Mouse (Mus musculus): ENCODE results near the gene Supt4a. TPM values are rescaled to one million over a fixed set of nuclear protein-coding genes. Genes with fewer than 3 reads are reported as not detected.

The Supt4a gene
- total RNA-seq, 2 experiments from 2014 or later = 80.1 to 87.1 TPM

DNA sequence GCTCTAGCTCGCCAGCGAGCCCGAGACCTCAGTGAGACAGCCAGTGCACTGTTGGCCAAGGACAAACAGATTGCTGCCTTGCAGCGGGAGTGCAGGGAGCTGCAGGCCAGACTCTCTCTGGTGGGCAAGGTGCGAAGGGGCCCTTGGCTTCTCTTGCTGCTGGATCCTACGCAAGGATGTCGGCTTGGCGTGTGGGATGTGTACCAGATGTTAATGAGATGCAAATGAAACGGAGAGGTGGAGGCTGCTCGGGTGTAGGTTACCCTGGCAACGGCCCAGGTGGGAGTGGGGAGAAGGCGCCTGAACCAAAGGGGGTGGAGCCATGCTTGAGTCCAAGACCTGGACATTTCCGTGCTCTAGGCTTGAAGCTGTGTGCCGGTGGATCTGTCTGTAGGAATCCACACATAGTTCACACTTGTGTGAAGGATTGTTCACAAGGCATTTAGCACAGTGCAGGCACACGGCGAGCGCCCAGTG lies 26.2 kb downstream of the Supt4a start:
- DNase-seq (ENCODE audit: low spot score in 2 of 2) = peak; percentile 85 to 89

DNA sequence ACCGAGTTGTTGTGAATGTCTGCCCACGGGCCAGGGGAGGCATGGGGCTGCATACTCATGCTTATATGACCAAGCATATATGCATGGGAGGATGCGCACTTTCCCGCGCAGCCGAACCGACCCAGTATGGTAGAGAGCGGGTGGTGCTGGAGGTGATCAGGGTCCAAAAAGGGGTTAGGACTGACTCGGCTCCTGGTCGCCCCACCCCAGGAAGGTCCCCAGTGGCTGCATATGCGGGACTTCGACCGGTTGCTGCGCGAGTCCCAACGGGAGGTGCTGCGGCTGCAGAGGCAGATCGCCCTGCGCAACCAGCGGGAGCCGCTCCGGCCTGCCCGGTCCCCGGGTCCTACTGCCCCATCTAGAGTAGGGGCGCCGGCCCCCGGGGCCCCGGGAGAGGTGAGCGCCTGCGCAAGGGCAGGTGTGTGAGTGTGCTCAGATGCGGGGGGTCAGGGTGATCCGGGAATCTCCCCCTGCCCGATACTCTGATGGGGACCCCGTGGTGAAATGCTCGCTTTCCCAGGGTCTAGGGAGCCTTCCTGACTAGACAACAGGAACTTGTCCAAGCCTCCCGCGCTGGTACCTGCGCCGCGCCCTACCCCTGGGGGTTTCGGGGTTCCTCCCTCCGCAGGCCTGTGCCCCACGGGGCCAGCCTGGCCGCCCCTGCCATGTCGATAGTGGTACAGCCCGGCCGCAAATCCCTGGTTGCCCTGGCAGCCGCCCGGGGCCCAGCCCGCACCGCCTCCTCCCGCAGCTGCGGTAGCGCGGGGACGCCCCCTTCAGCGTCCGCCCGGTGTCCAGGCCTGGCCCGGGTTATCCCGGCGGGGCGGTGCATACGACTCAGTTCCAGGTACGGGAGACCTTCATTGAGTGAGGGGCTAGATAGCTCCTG lies 26.9 kb downstream of the Supt4a start:
- peak; percentile 51 to 59 for DNase-seq (ENCODE audit: low spot score in 2 of 2)

DNA sequence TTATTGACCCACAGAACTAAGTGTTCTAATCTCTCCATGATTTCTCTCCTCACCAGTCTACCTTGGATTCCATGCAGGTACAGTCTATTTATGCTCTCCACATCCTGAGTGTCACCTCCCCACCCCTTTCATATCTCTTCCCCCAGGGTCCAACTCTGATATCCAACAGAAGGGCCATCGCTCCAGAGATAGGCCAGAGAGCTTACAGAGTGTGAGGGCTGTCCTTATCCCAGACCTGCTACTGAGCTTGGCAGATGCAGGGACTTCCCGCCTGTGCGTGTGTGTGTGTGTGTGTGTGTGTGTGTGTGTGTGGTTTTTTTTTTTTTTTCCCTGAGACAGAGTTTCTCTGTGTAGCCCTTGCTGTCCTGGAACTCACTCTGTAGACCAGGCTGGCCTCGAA lies 31.4 kb downstream of the Supt4a start:
- DNase-seq (ENCODE audit: low spot score in 2 of 2) = no peak

DNA sequence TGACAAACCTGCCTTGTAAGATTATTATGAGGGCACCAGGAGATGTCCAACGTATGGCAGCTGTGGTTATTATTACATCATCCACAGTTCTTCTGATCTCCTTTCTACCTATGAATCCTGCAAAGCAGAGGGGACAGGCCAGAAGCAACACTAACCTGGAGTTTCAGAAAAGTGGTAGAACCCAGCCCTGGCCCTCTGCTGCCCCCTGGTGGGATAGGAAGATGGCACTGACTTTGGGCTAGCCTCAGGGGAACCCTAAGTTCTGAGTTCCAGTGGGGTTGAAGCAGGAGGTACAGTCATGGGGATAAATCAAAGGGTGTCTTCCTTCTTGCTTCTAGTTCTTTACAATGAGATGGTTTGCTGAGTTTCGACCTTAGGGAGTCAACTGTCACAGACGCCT lies 33.6 kb downstream of the Supt4a start:
- peak; percentile 77 to 88 for DNase-seq (ENCODE audit: low spot score in 2 of 2)

DNA sequence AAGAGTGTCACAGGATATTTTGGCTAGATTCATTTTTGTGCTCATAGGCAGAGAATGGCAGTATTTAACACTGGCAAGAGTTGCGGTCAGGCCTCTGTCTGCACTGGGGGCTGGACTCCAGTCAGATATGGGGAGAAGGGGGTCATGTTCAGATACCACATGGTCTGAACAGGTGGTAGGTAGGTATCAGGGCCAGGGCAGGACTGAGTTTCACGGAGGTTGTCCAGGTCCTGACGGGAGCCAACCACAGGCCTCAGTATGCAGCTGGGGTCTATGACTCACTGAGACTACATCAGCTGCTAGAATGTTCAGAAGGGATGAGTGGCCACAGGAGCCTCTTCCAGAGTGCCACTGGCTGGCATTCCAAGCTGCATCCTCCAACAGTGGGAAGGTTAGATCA lies 35.0 kb downstream of the Supt4a start:
- DNase-seq (ENCODE audit: low spot score in 2 of 2) = no peak

DNA sequence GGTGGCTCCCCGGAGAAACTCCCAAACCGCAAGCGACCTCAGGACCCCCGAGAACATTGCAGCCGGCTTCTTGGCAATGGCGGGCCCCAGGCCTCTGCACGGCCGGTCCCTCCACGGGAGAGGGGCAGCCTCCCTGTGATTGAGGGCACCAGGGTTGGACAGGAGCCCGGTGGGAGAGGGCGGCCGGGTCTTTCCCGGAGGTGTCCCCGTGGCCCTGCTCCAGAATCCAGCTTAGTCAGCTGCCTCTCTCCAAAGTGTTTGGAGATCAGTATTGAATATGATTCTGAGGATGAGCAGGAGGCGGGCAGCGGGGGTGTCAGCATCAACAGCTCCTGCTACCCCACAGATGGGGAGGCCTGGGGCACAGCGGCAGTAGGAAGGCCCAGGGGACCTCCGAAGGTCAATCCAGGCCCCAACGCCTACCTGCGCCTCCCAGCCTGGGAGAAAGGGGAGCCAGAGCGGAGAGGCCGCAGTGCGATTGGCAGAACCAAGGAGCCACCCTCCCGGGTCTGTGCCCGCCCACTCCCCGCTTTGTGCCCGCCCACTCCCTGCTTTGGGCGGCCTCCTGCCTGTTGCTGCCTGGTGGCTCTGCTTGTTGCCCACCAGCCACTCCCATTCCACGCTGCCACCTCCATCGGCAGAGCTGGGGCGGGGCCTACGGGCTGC lies 40.9 kb downstream of the Supt4a start:
- peak; percentile 46 to 62 for DNase-seq (ENCODE audit: low spot score in 2 of 2)

DNA sequence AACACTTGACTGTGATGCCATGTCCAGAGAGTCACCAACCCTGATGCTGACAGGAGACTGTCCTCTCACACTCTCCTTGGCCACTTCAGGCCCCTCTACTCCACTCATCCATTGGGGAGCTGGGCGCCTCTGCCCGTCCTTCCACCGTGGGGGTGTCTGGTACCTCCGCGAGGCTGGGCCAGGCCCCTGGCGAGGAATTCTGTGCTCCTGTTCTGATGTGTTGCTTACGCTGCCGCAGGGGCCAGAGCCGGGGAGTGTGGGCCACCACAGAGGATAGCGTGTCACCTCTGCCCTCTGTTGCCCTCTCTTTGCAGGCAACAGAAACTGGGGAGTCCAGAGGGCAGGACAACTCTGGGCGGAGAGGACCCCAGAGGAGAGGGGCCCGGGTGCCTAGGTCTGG lies 41.6 kb downstream of the Supt4a start:
- DNase-seq (ENCODE audit: low spot score in 2 of 2) = no peak

DNA sequence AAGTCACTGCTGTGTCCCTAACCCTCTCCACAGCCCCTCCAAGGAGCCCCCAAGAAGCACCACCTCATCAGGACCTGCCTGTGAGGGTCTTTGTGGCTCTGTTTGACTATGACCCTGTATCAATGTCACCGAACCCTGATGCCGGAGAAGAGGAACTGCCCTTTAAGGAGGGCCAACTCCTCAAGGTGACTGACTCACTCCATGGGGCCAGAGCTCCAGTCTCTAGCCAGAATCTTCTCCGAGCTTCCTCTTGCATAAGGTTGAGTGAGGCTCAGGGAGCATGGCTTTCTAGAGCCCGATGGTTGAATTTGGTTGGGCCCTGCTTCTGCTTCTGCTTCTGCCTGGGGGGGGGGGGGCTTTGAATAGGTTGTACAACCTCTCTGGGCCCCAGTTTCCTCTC lies 42.0 kb downstream of the Supt4a start:
- no peak for DNase-seq (ENCODE audit: low spot score in 2 of 2)

DNA sequence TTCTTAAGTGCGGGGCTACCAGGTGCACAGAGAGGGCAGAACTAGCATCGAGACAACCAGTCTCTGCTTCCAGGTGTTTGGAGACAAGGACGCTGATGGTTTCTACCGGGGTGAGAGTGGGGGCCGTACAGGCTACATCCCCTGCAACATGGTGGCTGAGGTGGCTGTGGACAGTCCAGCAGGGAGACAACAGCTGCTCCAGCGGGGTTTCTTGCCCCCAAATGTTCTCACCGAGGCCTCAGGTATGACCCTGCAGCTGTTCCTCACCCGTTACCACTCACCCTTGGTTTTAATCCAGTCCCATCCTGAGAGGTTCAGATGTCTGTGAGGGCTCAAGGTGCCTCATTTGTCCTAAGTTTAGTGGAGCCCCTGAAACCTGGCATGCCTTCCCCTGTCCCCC lies 42.8 kb downstream of the Supt4a start:
- no peak for DNase-seq (ENCODE audit: low spot score in 2 of 2)

DNA sequence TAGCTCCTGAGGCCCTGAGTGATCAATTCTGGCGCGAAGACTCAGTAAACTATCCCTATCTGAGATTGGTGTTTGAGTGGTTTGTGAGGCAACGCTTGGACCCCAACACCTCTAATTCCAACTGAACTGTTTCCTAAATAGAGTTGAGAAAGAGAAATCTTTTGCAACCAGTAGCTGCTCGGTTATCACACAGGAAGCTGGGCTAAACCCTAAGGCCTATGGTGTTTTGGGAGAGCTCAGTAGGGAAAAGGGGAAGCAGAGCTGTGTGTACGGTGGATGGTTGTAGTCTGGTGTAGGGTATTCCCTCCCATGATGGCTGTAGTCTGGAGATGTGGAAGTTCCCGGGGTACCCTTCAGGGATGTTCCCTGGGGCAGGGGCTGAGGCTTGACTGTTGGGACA lies 52.7 kb downstream of the Supt4a start:
- no peak for DNase-seq (ENCODE audit: low spot score in 2 of 2)

Small RNA genes within 50 kb of the gene (microRNA-seq; reads per million reads assigned to microRNA genes)
- gene Mir142 (0 reads per million in 2 experiments), gene Mir142b (0 reads per million in 2 experiments)

Other genes starting within 250 kb of the Supt4a start
- gene Gm11492, start 170.9 kb upstream of the Supt4a start, total RNA-seq (2021) = under 1 TPM in 1 of 2 experiments, not detected in 1; 0.21 TPM
- 100 to 1,000 TPM; 175 to 183 TPM for gene Sept4, start 168.6 kb upstream of the Supt4a start, total RNA-seq (2021)
- gene Mtmr4, start 145.4 kb upstream of the Supt4a start, total RNA-seq (2021) = 100 to 1,000 TPM in 1 of 2 experiments, 10 to 100 TPM in 1; 93.9 to 101 TPM
- under 1 TPM; 0.49 to 0.58 TPM for gene Hsf5, start 120.4 kb upstream of the Supt4a start, total RNA-seq (2021)
- 1 to 10 TPM; 2.1 to 2.2 TPM for gene Rnf43, start 74.8 kb upstream of the Supt4a start, total RNA-seq (2021)
- 100 to 1,000 TPM; 172 to 177 TPM for gene Tspoap1, start 23.0 kb downstream of the Supt4a start, total RNA-seq (2021)
- gene Mpo, start 56.0 kb downstream of the Supt4a start, total RNA-seq (2021) = under 1 TPM in 1 of 2 experiments, not detected in 1; 0.26 TPM
- under 1 TPM; 0.28 to 0.37 TPM for gene Lpo, start 90.7 kb downstream of the Supt4a start, total RNA-seq (2021)
- gene Mks1, start 115.7 kb downstream of the Supt4a start, total RNA-seq (2021) = 1 to 10 TPM; 3.9 to 4.1 TPM
- not detected for gene Epx, start 138.0 kb downstream of the Supt4a start, total RNA-seq (2021)
- gene Olfr462, start 154.7 kb downstream of the Supt4a start, total RNA-seq (2021) = not detected
- not detected for gene Olfr463, start 159.8 kb downstream of the Supt4a start, total RNA-seq (2021)
- gene Olfr464, start 183.4 kb downstream of the Supt4a start, total RNA-seq (2021) = 1 to 10 TPM in 1 of 2 experiments, under 1 TPM in 1; 0.77 to 2.0 TPM
- 100 to 1,000 TPM; 636 to 646 TPM for gene Dynll2, start 250.0 kb downstream of the Supt4a start, total RNA-seq (2021)